Mouse (Mus musculus) fibroblast of lung, adult 2 months (primary cell): ENCODE measurements at regions not wholly inside any gene's neighbourhood (a gene's known extent, or its start where the extent isn't known, plus 50 kb on each side); places are given as distances from the start of the nearest gene placed in this dataset.
A peak's percentile ranks its signal among the peaks of the same experiment; 100 is the strongest.
"Not testable (repeated sequence)": the region's sequence is repeated elsewhere in the genome, so short reads cannot be mapped to it uniquely, and the experiment has no call there.

Source experiments
- DNase-seq: peaks from one replicate; pipeline ENCODE4 v3.0.0-alpha.2; 2011; ENCODE audit warnings: low read depth

- DNase-seq, result no peak
Observed at GRCm38 (mm10) chr13:5607462-5607861, 253.8 kb upstream of the Klf6 start.

GRCm38 (mm10) chr13:5614186-5614737 lies 247.0 kb upstream of the Klf6 start:
- no peak for DNase-seq

GRCm38 (mm10) chr13:5614833-5615232 lies 246.4 kb upstream of the Klf6 start:
- no peak for DNase-seq

- DNase-seq, result no peak
Observed at GRCm38 (mm10) chr13:5615327-5615726, 246.0 kb upstream of the Klf6 start.

- DNase-seq, result no peak
Observed at GRCm38 (mm10) chr13:5628124-5628523, 233.2 kb upstream of the Klf6 start.

GRCm38 (mm10) chr13:5634960-5635359 lies 226.3 kb upstream of the Klf6 start:
- no peak for DNase-seq

- DNase-seq, result no peak
Observed at GRCm38 (mm10) chr13:5641743-5642510, 219.4 kb upstream of the Klf6 start.

- no peak for DNase-seq
Observed at GRCm38 (mm10) chr13:5648276-5648675, 213.0 kb upstream of the Klf6 start.

GRCm38 (mm10) chr13:5657556-5657955 lies 203.7 kb upstream of the Klf6 start:
- DNase-seq, result no peak

GRCm38 (mm10) chr13:5666235-5667007 lies 194.9 kb upstream of the Klf6 start:
- DNase-seq, result no peak

GRCm38 (mm10) chr13:5675668-5676067 lies 185.6 kb upstream of the Klf6 start:
- DNase-seq, result no peak

GRCm38 (mm10) chr13:5690124-5690523 lies 171.2 kb upstream of the Klf6 start:
- DNase-seq, result no peak

- not testable (repeated sequence) for DNase-seq
Observed at GRCm38 (mm10) chr13:5690680-5691079, 170.6 kb upstream of the Klf6 start.

- no peak for DNase-seq
Observed at GRCm38 (mm10) chr13:5694626-5695025, 166.7 kb upstream of the Klf6 start.

- DNase-seq, result not testable (repeated sequence)
Observed at GRCm38 (mm10) chr13:5695581-5695980, 165.7 kb upstream of the Klf6 start.

- DNase-seq, result no peak
Observed at GRCm38 (mm10) chr13:5696377-5696776, 164.9 kb upstream of the Klf6 start.

GRCm38 (mm10) chr13:5697329-5697728 lies 164.0 kb upstream of the Klf6 start:
- DNase-seq, result not testable (repeated sequence)

- no peak for DNase-seq
Observed at GRCm38 (mm10) chr13:5702071-5702470, 159.2 kb upstream of the Klf6 start.

- DNase-seq, result no peak
Observed at GRCm38 (mm10) chr13:5704991-5705390, 156.3 kb upstream of the Klf6 start.

GRCm38 (mm10) chr13:5711646-5712045 lies 149.6 kb upstream of the Klf6 start:
- no peak for DNase-seq

- DNase-seq, result no peak
Observed at GRCm38 (mm10) chr13:5713195-5713863, 148.0 kb upstream of the Klf6 start.

- peak; percentile 69 for DNase-seq
Observed at GRCm38 (mm10) chr13:5714191-5714591, 147.1 kb upstream of the Klf6 start.
